Mouse (Mus musculus): Measurements from ENCODE around the gene Lrrc25. TPM values are rescaled to one million over a fixed set of nuclear protein-coding genes. Genes with fewer than 3 reads are reported as not detected.
A peak's percentile ranks its signal among the peaks of the same experiment; 100 is the strongest.

The Lrrc25 gene
- polyA plus RNA-seq, 1 experiment from 2014 or later = 1.1 TPM

DNA sequence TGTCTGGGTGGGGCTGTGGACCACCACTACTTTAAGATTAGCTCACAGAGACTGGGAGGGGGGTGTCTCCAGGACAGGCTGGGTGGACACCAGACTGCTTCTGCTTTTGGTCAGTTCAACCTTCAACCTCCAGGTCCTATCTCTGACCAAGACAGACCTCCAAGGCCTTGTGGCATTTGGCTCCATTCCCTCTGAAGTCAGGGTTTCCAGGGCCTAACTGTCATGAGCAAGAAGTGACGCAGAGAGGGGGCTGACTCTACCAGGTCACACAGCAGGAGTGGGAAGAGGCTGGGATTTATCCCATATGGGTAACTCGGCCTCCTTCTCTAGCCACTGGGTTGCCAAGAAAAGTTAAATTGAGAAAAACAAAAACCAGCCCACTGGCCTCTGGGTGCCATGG, 41.8 kb downstream of the Lrrc25 start:
- Histone ChIP-seq H3K9ac (replicated peaks; ENCODE audit: low read depth, low read length) (no peak overlapping the region), H3K27ac (ENCODE audit: low read length) (peak overlapping the region; percentile 5; the same call in 1 of the 2 replicates), H3K36me3 (ENCODE audit: control insufficient read depth, insufficient read depth) (no peaks in the 10 kb centered on the region), H3K27me3 (replicated peaks; ENCODE audit: control insufficient read depth, insufficient read depth, low read length) (no peaks in the 10 kb centered on the region), H3K4me2 (ENCODE audit: low read length) (peak overlapping the region; percentile 85; the same call in 1 of the 2 replicates), H3K4me1 (replicated peaks; ENCODE audit: control insufficient read depth, insufficient read depth, low read length) (peaks cover 33% of the 10 kb centered on the region), H3K9me3 (ENCODE audit: control insufficient read depth, low read length) (no peaks in the 10 kb centered on the region), H3K4me3 (replicated peaks; ENCODE audit: low read length) (no peak overlapping the region)
- 85% methylated on average over 2 of the region's 2 CpGs for WGBS
- ATAC-seq = no peak

DNA sequence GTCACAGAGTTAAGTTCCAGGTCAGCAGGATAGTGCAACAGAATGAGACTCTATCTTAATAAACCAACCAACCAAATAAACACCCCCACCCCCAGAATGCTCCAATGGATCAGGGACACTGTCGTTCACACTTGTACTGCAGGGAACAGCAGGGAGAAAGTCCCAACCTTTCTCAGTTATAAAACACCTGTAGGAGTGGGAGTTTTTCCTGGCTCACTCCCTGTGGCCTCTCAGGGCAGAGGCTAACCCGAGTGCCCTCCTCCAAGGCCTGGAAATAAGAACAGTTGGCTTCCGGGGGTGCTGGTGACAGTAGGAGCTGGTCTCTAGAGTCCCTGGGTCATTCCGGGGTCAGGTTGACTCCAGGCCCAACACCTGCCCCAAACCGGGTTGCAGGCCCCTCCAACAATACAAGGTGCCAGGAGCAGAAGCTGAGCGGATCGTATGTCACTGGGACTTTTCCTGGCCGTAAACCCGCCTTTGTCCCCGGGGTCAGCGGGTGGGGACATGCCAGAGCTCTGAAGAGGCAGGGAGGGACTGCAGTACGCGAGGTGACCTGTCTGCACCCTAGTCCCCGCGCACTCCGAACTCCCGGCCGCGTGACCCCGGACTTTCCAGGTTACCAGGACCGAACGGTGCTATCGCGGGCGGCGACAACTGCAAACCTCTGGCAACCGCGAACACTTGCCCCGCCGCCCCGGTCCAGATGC, 43.1 kb downstream of the Lrrc25 start:
- Histone ChIP-seq H3K27ac (ENCODE audit: low read length) (0 out of 2 replicates have a peak overlapping the region, but pooled peaks have one; percentile 0), H3K36me3 (ENCODE audit: control insufficient read depth, insufficient read depth) (no peaks in the 10 kb centered on the region), H3K4me1 (replicated peaks; ENCODE audit: control insufficient read depth, insufficient read depth, low read length) (peaks cover 33% of the 10 kb centered on the region), H3K9ac (replicated peaks; ENCODE audit: low read depth, low read length) (peak overlapping the region; percentile 77), H3K4me3 (replicated peaks; ENCODE audit: low read length) (peak overlapping the region; percentile 63), H3K4me2 (ENCODE audit: low read length) (peak overlapping the region; percentile 85), H3K27me3 (replicated peaks; ENCODE audit: control insufficient read depth, insufficient read depth, low read length) (no peaks in the 10 kb centered on the region), H3K9me3 (ENCODE audit: control insufficient read depth, low read length) (no peaks in the 10 kb centered on the region)
- ATAC-seq = no peak
- WGBS = 2% methylated on average over 31 of the region's 31 CpGs

DNA sequence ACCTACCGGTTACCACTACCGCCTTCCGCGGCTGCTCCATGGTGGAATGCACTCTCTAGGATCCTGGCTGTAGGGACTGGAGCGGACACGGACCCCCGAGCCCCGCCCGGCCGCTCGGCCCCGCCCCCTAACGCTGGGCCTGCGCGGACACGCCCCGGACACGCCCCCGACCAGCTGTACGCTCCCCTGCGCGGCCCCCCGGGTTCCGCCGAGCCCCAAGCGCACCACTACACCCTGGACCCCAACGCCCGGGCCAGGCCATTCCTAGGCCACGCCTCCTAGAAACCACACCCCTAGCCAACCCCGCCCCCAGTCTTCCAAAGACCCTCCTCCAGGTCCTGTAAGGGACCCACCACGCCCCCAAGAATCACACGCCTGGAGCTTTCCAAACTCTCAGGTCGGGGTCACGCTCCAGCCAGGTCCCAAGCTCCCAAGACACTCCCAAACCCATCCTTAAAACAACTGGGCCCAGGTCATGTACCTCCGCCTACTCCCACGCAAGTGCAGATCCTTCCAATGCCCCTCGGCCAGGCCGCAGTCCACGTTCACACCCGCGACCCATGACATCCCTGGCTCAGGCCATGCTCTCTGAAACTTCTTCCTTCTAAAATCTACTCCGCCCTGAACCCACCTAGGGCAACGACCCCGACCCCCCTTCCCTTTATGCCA, 43.8 kb downstream of the Lrrc25 start:
- Histone ChIP-seq H3K9me3 (ENCODE audit: control insufficient read depth, low read length) (no peaks in the 10 kb centered on the region), H3K4me2 (ENCODE audit: low read length) (peak overlapping the region; percentile 85), H3K27ac (ENCODE audit: low read length) (peak overlapping the region; percentile 45; the same call in 1 of the 2 replicates), H3K4me3 (replicated peaks; ENCODE audit: low read length) (peak overlapping the region; percentile 63), H3K36me3 (ENCODE audit: control insufficient read depth, insufficient read depth) (no peaks in the 10 kb centered on the region), H3K4me1 (replicated peaks; ENCODE audit: control insufficient read depth, insufficient read depth, low read length) (peaks cover 33% of the 10 kb centered on the region), H3K9ac (replicated peaks; ENCODE audit: low read depth, low read length) (peak overlapping the region; percentile 77), H3K27me3 (replicated peaks; ENCODE audit: control insufficient read depth, insufficient read depth, low read length) (no peaks in the 10 kb centered on the region)
- under 1% methylated on average over 44 of the region's 44 CpGs for WGBS
- ATAC-seq = peak; percentile 92

DNA sequence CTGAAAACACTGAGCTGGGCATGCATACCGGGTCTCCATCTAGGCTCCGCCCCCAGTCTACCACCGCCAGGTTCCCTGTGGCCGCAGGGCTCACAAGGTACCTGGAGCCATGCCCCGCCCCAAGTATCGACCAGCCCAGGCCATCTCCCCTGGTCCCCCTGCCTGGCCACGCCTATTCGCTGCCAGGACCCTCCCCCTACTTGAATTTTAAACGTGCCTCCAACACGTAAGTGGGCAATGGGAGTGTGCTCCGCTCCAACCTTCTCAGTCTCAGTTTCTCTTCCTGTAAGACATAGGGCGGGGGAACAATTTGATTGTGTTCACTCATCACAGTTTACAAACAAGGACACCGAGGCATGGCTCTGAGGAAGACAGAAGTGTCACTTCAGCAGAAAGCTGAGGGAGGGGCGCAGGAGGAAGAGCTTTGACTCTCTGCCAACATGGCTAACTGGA, 44.3 kb downstream of the Lrrc25 start, which contains the start of gene Pgpep1:
Pgpep1 (minus strand) TSS at position 116 of the 453 bp plus-strand sequence.
- Histone ChIP-seq H3K27ac (ENCODE audit: low read length) (peak within 1 kb of the TSS; percentile 45; the same call in 1 of the 2 replicates), H3K4me3 (replicated peaks; ENCODE audit: low read length) (peak within 1 kb of the TSS; percentile 63), H3K27me3 (replicated peaks; ENCODE audit: control insufficient read depth, insufficient read depth, low read length) (no peaks in the 10 kb centered on the region), H3K9ac (replicated peaks; ENCODE audit: low read depth, low read length) (peak within 1 kb of the TSS; percentile 77), H3K4me2 (ENCODE audit: low read length) (peak within 1 kb of the TSS; percentile 85), H3K36me3 (ENCODE audit: control insufficient read depth, insufficient read depth) (no peaks in the 10 kb centered on the region), H3K4me1 (replicated peaks; ENCODE audit: control insufficient read depth, insufficient read depth, low read length) (peaks cover 33% of the 10 kb centered on the region), H3K9me3 (ENCODE audit: control insufficient read depth, low read length) (no peaks in the 10 kb centered on the region)
- 4% methylated on average over 14 of the region's 14 CpGs for WGBS
- ATAC-seq = peak; percentile 35

DNA sequence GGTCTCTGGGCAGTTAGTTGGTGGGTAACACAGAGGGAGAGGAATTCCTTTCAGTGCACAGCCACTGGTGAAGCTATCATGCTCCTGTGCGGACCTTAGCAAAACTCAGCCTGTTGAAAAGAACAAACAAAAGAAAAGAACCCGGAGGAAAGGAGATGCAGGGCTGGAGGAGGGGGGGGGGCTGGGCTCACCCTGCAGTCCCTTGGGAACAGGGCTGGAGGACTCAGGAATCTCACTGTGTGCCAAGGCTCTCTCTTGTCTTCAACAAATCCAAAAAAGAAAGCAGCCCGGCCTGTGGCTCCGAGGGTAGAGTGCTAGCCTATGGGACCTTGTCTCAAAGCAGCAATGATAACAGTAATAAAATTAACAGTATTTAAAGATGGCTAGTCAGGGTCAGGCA, 47.7 kb downstream of the Lrrc25 start:
- Histone ChIP-seq H3K4me3 (replicated peaks; ENCODE audit: low read length) (no peak overlapping the region), H3K4me2 (ENCODE audit: low read length) (no peak overlapping the region), H3K27ac (ENCODE audit: low read length) (no peak overlapping the region), H3K9ac (replicated peaks; ENCODE audit: low read depth, low read length) (no peak overlapping the region), H3K27me3 (replicated peaks; ENCODE audit: control insufficient read depth, insufficient read depth, low read length) (no peaks in the 10 kb centered on the region), H3K4me1 (replicated peaks; ENCODE audit: control insufficient read depth, insufficient read depth, low read length) (peaks cover 15% of the 10 kb centered on the region), H3K36me3 (ENCODE audit: control insufficient read depth, insufficient read depth) (no peaks in the 10 kb centered on the region), H3K9me3 (ENCODE audit: control insufficient read depth, low read length) (no peaks in the 10 kb centered on the region)
- WGBS = 39% methylated on average over 4 of the region's 4 CpGs
- ATAC-seq = no peak

DNA sequence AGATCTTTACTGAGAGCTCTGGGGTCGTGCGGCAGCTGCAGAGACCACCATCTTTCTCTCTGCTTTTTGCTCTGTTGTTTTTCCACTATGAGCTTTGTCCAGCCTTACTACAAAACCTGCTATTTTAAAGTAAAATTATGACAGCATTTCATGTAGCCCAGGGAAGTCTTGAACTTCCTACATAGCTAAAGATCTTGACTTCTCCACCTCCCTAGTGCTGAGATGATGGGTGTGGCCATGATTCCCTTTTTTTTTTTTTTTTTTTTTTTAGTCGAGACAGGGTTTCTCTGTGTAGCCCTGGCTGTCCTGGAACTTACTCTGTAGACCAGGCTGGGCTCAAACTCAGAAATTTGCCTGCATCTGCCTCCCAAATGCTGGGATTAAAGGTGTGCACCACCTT, 48.7 kb downstream of the Lrrc25 start:
- WGBS = 88% methylated on average over 2 of the region's 3 CpGs
- Histone ChIP-seq H3K4me3 (replicated peaks; ENCODE audit: low read length) (no peak overlapping the region), H3K4me2 (ENCODE audit: low read length) (no peak overlapping the region), H3K27me3 (replicated peaks; ENCODE audit: control insufficient read depth, insufficient read depth, low read length) (no peaks in the 10 kb centered on the region), H3K36me3 (ENCODE audit: control insufficient read depth, insufficient read depth) (no peaks in the 10 kb centered on the region), H3K27ac (ENCODE audit: low read length) (no peak overlapping the region), H3K9ac (replicated peaks; ENCODE audit: low read depth, low read length) (no peak overlapping the region), H3K9me3 (ENCODE audit: control insufficient read depth, low read length) (no peaks in the 10 kb centered on the region), H3K4me1 (replicated peaks; ENCODE audit: control insufficient read depth, insufficient read depth, low read length) (peaks cover 9% of the 10 kb centered on the region)
- no peak for ATAC-seq

DNA sequence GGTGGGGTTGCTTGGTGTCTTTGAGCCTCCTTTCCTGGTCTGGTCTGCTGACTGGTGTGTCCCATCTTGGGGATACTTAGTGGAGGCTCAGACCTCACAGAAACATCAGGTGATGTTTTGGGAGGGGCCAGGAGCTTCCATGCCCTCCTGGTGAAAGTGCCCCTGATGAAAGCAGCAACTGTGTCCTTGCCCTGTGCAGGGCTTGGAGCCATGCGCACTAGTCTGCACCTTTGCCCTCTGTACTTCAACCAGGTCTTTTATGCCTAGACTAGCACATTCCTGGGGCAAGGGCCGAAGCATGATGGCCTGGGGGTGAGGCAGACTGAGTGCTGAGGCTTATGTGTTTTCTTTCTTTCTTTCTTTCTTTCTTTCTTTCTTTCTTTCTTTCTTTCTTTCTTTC, 49.6 kb downstream of the Lrrc25 start:
- no peaks in the 10 kb centered on the region; the same call in 1 of the 2 replicates for H3K4me1 ChIP-seq (replicated peaks; ENCODE audit: control insufficient read depth, insufficient read depth, low read length)
- no peaks in the 10 kb centered on the region for H3K27me3 ChIP-seq (replicated peaks; ENCODE audit: control insufficient read depth, insufficient read depth, low read length)
- ATAC-seq = no peak
- H3K4me2 ChIP-seq (ENCODE audit: low read length) = no peak overlapping the region
- H3K9me3 ChIP-seq (ENCODE audit: control insufficient read depth, low read length) = no peaks in the 10 kb centered on the region
- no peak overlapping the region for H3K27ac ChIP-seq (ENCODE audit: low read length)
- no peak overlapping the region for H3K4me3 ChIP-seq (replicated peaks; ENCODE audit: low read length)
- no peak overlapping the region for H3K9ac ChIP-seq (replicated peaks; ENCODE audit: low read depth, low read length)
- H3K36me3 ChIP-seq (ENCODE audit: control insufficient read depth, insufficient read depth) = no peaks in the 10 kb centered on the region
- WGBS = 79% methylated on average over 2 of the region's 2 CpGs

DNA sequence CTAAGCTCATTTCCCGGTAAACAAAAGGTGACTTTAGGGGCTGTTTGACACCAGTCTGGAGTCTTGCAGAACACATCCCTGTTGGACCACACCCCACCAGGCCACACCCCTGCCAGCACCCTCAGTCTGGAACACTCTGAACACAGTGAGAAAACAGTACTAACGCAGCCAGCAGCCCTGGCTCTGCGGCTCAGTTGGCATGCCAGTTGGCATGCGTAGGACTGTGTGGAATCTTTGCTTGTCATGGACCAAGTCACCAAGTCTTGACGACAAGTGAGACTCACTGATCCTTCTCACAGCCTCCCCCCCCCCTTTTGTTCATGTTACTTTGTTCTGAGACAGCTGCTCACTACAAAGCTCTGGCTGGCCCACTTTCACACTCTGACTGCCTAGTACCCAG, 51.1 kb downstream of the Lrrc25 start:
- no peaks in the 10 kb centered on the region for H3K9me3 ChIP-seq (ENCODE audit: control insufficient read depth, low read length)
- ATAC-seq = peak; percentile 71
- no peak overlapping the region for H3K4me3 ChIP-seq (replicated peaks; ENCODE audit: low read length)
- H3K4me1 ChIP-seq (replicated peaks; ENCODE audit: control insufficient read depth, insufficient read depth, low read length) = no peaks in the 10 kb centered on the region
- H3K9ac ChIP-seq (replicated peaks; ENCODE audit: low read depth, low read length) = no peak overlapping the region
- H3K27ac ChIP-seq (ENCODE audit: low read length) = no peak overlapping the region
- 60% methylated on average over 5 of the region's 5 CpGs for WGBS
- no peak overlapping the region for H3K4me2 ChIP-seq (ENCODE audit: low read length)
- H3K36me3 ChIP-seq (ENCODE audit: control insufficient read depth, insufficient read depth) = no peaks in the 10 kb centered on the region
- no peaks in the 10 kb centered on the region for H3K27me3 ChIP-seq (replicated peaks; ENCODE audit: control insufficient read depth, insufficient read depth, low read length)

Data from forebrain, embryonic 16.5 days (tissue).